Mouse (Mus musculus) lung, embryonic 15.5 days (tissue): ENCODE measurements at regions not wholly inside any gene's neighbourhood (a gene's known extent, or its start where the extent isn't known, plus 50 kb on each side); places are given as distances from the start of the nearest gene placed in this dataset.

Experiments
- ATAC-seq: fragments of 200-750 bp; cut with Nextera tagmentation; 2 replicates; pipeline ENCODE4 v1.8.0; 2017; ENCODE audit warnings: moderate number of reproducible peaks, borderline replicate concordance; ENCODE audit not compliant: low FRiP score, low TSS enrichment; ENCODE audit errors: extremely low read depth
- H3K27ac ChIP-seq: fragments of 300-500 bp; sonication (generic); 2 replicates; pipeline ENCODE4 v1.5.1; 2015; ENCODE audit warnings: moderate library complexity, mild to moderate bottlenecking, inconsistent platforms
- H3K27me3 ChIP-seq: fragments of 300-500 bp; sonication (generic); 2 replicates; pipeline ENCODE4 v1.6.1; 2015; ENCODE audit warnings: inconsistent platforms
- H3K36me3 ChIP-seq: fragments of 300-500 bp; sonication (generic); 2 replicates; pipeline ENCODE4 v1.6.1; 2015; ENCODE audit warnings: inconsistent platforms
- H3K4me1 ChIP-seq: fragments of 300-500 bp; sonication (generic); 2 replicates; pipeline ENCODE4 v1.6.1; 2015; ENCODE audit warnings: inconsistent platforms
- H3K4me2 ChIP-seq: fragments of 300-500 bp; sonication (generic); 2 replicates; pipeline ENCODE4 v1.6.1; 2015; ENCODE audit warnings: inconsistent platforms, mild to moderate bottlenecking, moderate library complexity
- H3K4me3 ChIP-seq: fragments of 300-500 bp; sonication (generic); 2 replicates; pipeline ENCODE4 v1.5.1; 2015; ENCODE audit warnings: mild to moderate bottlenecking, inconsistent platforms
- H3K9ac ChIP-seq: fragments of 300-500 bp; sonication (generic); 2 replicates; pipeline ENCODE4 v1.6.1; 2015; ENCODE audit warnings: inconsistent platforms
- H3K9me3 ChIP-seq: fragments of 300-500 bp; sonication (generic); 2 replicates; pipeline ENCODE4 v1.6.1; 2016; ENCODE audit warnings: inconsistent platforms
- whole genome bisulfite sequencing: fragments of 180-500 bp; shearing (Covaris S2); methylation state at CpG from one replicate; pipeline ENCODE4 v1.1.7; 2015; 5-methylcytosine and 5-hydroxymethylcytosine counted together

DNA sequence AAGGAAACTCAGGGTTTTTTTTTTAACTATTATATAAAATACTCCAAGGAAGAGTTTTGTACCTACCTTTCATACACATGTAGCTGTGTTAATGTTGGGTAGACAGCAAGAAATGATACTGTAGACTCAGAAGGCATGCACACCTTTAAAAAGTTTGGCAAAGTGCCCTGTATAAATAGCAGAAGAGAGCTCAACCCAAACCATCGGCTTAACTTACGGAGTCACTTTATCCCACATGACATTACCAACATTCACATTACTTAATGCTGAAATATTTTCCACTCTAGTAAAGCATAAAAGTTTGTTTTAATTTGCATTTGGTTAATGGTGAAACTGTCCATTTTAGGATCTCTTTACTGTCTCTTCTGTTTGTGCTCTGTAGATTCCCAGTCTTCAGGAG is 205.7 kb upstream of the Gas1 start:
- Histone ChIP-seq H3K9me3 (no peaks in the 10 kb centered on the region), H3K4me3 (no peak overlapping the region), H3K4me2 (no peak overlapping the region), H3K27me3 (no peaks in the 10 kb centered on the region), H3K9ac (no peak overlapping the region), H3K4me1 (no peaks in the 10 kb centered on the region), H3K36me3 (no peaks in the 10 kb centered on the region), H3K27ac (no peak overlapping the region)
- no peak for ATAC-seq
- 56% methylated on average over 2 of the region's 2 CpGs for WGBS

DNA sequence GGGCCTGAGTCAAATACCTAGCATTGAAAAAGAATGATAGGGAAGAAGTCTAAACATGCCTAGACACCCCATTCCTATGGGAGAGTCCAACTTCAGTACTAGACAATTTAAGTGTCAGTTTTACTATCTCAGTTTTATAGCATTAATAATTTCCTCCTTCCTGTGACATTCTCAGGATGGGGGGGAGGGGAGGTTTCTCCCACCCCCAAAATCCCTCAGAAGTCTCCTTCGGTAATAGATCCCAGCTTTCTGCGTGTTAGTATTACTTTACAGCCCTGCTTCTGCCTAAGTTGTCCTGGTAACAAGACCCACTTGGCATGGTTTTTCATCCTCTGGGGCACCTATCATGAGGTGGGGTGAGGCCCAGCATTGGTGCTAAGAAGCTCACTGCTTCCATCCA is 202.9 kb upstream of the Dapk1 start:
- Histone ChIP-seq H3K4me1 (no peaks in the 10 kb centered on the region), H3K27ac (no peak overlapping the region), H3K9ac (no peak overlapping the region), H3K36me3 (no peaks in the 10 kb centered on the region), H3K27me3 (no peaks in the 10 kb centered on the region), H3K4me3 (no peak overlapping the region), H3K9me3 (no peaks in the 10 kb centered on the region), H3K4me2 (no peak overlapping the region)
- ATAC-seq = no peak
- 87% methylated on average over 2 of the region's 2 CpGs for WGBS

DNA sequence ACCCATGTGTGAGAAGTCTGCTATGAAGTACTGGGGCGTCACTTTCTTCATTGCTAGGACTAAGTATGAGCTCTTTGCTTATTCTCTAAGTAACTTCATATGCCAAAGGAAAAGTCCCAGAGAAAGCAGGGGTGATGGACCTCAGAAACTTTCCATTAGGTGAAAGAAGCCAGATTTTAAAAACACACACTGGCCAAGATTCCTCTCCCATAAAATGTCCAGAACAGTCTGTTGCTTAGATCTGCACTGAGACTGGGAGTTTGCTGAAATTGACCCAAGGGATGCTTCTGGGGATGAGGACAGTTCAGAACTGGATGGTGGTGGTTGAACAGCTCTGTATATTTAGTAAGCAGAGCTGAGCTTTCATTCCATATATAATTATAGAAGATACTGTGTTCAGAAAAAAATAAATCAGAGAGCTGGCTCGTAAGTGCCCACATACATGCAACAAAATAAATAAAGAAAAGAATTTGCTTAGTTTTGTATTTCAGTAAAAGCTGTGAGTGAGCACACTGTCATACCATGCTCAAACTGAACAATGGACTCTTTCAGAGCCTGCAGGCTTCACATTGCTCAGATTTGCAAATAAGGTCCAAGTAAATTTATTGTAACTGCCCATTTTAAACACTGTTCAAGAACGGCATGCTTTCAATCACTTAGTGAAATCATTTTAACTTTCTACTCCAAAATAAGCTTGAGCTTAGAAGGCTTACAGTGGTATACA is 200.8 kb upstream of the Dapk1 start:
- Histone ChIP-seq H3K4me3 (no peak overlapping the region), H3K4me2 (no peak overlapping the region), H3K27ac (no peak overlapping the region), H3K4me1 (no peaks in the 10 kb centered on the region), H3K27me3 (no peaks in the 10 kb centered on the region), H3K9me3 (no peaks in the 10 kb centered on the region), H3K9ac (no peak overlapping the region), H3K36me3 (no peaks in the 10 kb centered on the region)
- ATAC-seq = no peak
- WGBS = 62% methylated on average over 3 of the region's 3 CpGs

DNA sequence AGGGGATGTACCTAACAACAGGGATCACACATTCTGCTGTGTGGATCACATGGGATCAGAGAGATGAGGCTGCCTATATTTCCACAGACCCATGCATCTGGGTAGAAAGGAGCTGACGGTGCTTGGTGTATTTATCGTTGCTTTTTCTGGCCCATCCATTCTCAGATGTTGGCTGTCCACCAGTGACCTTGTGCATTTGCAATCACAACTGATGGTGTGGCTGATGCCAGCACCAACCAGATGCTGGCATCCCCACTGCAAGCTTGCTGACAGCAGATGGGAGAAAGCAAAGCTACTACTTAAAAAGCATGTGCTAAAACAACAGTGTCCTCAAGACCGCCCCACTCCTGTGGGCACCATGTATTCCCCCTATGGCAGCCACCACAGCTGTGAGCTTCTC is 198.3 kb upstream of the Dapk1 start:
- WGBS = 84% methylated on average over 3 of the region's 3 CpGs
- ATAC-seq = no peak
- H3K27ac ChIP-seq = no peak overlapping the region
- no peaks in the 10 kb centered on the region for H3K9me3 ChIP-seq
- no peaks in the 10 kb centered on the region for H3K4me1 ChIP-seq
- no peak overlapping the region for H3K4me3 ChIP-seq
- no peaks in the 10 kb centered on the region for H3K27me3 ChIP-seq
- no peaks in the 10 kb centered on the region for H3K36me3 ChIP-seq
- H3K9ac ChIP-seq = no peak overlapping the region
- no peak overlapping the region for H3K4me2 ChIP-seq

DNA sequence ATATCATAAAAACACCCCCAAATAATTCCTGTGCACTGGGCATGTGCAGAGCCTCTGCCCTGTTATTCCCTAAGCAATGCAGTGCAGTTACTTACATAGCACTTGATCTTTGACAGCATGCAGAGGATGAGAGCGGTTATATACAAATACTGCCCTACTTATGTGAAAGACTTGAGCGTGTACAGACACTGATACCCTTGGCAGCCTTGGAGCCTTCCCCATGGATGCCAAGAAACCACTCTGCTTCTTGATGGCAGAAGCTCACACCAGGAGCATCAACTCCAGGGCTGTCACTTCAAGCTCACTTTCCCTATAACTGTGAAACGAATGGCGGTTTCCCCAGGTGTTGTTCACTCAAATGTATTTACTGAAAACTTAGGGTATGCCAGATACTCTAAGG is 194.4 kb upstream of the Dapk1 start:
- H3K4me3 ChIP-seq = no peak overlapping the region
- no peak overlapping the region for H3K27ac ChIP-seq
- WGBS = 73% methylated on average over 4 of the region's 4 CpGs
- no peak for ATAC-seq
- H3K27me3 ChIP-seq = no peaks in the 10 kb centered on the region
- H3K4me2 ChIP-seq = no peak overlapping the region
- no peaks in the 10 kb centered on the region for H3K36me3 ChIP-seq
- no peak overlapping the region for H3K9ac ChIP-seq
- H3K9me3 ChIP-seq = no peaks in the 10 kb centered on the region
- H3K4me1 ChIP-seq = no peaks in the 10 kb centered on the region

DNA sequence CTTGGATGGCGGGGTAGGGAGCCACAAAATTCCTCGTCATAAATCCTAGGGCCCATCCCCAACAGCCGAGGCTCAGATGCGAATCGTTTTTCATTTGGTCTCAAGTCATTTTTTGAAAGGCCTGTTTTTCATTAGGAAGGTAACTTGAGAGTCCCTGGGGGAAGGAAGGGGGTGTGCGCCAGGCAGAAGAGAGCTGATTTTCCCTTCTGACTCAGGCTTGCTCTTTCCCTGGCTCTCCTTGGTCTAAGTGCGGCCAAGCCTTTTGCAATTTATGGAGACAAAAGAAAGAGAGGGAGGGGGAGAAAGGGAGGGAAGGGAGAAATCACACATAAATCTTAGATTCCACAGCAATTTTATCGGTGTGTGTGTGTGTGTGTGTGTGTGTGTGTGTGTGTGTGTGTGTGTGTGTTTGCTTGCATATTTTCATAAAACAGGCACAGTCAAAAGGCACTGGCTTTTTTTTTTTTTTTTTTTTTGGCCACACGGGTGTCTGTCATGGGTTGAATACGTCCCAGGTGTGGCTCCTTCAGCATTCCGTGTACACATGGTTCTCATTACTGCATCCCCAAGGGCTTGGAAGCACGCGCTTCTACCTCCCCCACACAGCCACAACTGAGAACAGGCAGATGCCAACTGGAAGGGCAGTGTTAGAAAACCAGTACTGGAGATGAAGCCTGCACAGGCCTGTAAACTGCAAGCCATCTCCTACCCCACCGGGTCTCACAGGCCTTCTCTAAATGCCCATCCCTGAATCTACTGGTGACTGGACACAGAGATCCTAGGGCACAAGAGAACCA is 191.8 kb upstream of the Dapk1 start:
- Histone ChIP-seq H3K4me2 (no peak overlapping the region), H3K4me1 (no peaks in the 10 kb centered on the region), H3K36me3 (no peaks in the 10 kb centered on the region), H3K4me3 (no peak overlapping the region), H3K27me3 (no peaks in the 10 kb centered on the region), H3K9ac (no peak overlapping the region), H3K27ac (no peak overlapping the region), H3K9me3 (no peaks in the 10 kb centered on the region)
- ATAC-seq = no peak
- whole genome bisulfite sequencing = 65% methylated on average over 14 of the region's 14 CpGs

DNA sequence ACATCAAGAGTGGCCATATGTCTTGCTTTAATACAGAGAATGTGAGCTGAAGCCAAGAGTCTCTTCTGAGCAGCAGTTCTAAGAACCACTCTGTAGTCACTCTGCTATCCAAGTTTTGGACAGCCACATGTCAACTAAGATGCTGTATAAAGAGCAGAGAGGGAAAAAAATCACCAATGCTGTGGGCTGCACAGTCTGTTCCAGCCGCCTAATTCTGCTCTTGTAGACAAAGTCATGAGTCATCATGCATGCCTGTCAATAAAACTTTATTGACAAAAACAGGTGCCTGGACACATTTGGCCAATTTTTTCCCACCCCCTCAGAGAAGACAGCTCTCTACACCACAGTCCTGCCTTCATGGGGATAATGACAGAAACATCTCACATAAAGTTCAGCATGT is 185.7 kb upstream of the Dapk1 start:
- 74% methylated on average over 1 of the region's 1 CpGs for WGBS
- H3K27me3 ChIP-seq = no peaks in the 10 kb centered on the region
- no peak overlapping the region for H3K4me2 ChIP-seq
- H3K36me3 ChIP-seq = no peaks in the 10 kb centered on the region
- H3K4me3 ChIP-seq = no peak overlapping the region
- peaks cover 4% of the 10 kb centered on the region; the same call in 1 of the 2 replicates for H3K4me1 ChIP-seq
- ATAC-seq = no peak
- H3K9ac ChIP-seq = no peak overlapping the region
- no peak overlapping the region for H3K27ac ChIP-seq
- no peaks in the 10 kb centered on the region for H3K9me3 ChIP-seq

DNA sequence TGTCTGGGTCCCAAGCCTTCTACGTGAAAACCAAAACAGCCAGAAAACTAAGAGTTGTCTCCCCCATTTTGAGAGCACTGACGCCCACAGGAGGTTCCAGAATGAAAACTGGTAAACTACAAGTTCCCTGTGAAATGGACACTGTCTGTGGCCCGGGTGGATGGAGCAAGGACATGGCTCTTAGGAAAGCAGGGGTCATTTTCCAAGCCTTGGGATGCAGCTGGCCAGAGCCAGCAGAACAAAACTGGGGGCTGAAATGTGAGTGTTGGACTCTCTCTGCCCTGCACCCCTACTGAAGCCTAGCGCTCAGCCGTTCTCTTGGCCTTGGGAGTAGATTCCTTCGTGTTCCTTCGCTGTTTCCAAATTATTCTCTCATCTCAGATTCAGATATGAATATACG is 184.7 kb upstream of the Dapk1 start:
- H3K27ac ChIP-seq = no peak overlapping the region

DNA sequence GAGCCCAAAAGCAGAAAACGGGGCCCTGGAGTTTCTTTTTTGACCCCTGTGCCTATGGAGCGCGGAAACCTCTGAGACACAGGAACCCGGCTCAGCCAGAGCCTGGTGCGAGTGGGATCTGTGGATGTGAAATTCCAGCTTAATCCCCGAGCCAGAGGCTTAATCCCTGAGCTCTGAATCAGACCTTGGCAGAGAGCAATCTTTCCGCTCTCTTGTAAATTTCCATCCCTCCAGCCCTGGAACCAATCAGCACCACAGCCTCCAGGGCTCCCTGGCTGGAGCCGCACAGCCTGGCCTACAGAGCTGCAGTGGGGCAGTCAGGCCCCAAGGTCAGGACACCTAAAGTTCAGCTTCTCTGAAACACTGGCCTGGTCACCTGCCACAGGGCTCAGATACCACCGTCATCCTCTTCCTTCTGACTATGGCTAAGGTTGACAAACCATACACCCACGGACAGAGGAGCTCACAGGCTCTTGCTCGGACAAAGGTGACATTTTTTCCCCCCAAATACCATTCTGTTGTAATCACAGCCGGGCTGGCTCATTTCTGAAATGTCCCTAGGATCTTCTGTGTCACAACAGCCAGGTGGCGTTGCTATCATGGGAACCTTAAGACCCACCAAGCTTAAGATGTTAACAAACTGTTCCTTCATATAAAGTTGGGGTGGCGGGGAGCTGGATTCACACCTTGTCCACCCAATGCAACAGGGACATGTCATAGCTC is 184.2 kb upstream of the Dapk1 start:
- H3K4me3 ChIP-seq = no peak overlapping the region
- ATAC-seq = no peak
- H3K9ac ChIP-seq = no peak overlapping the region
- WGBS = 82% methylated on average over 14 of the region's 14 CpGs
- peaks cover 9% of the 10 kb centered on the region; the same call in 1 of the 2 replicates for H3K4me1 ChIP-seq
- no peaks in the 10 kb centered on the region for H3K9me3 ChIP-seq
- no peaks in the 10 kb centered on the region for H3K27me3 ChIP-seq
- no peak overlapping the region for H3K27ac ChIP-seq
- no peaks in the 10 kb centered on the region for H3K36me3 ChIP-seq
- no peak overlapping the region for H3K4me2 ChIP-seq

More for the DNA sequence above, 184.7 kb upstream of the Dapk1 start:
- WGBS = 82% methylated on average over 8 of the region's 8 CpGs
- no peak for ATAC-seq
- H3K9ac ChIP-seq = no peak overlapping the region
- H3K4me1 ChIP-seq = peaks cover 9% of the 10 kb centered on the region; the same call in 1 of the 2 replicates
- H3K4me3 ChIP-seq = no peak overlapping the region
- H3K4me2 ChIP-seq = no peak overlapping the region
- no peaks in the 10 kb centered on the region for H3K36me3 ChIP-seq
- H3K27me3 ChIP-seq = no peaks in the 10 kb centered on the region
- H3K9me3 ChIP-seq = no peaks in the 10 kb centered on the region

DNA sequence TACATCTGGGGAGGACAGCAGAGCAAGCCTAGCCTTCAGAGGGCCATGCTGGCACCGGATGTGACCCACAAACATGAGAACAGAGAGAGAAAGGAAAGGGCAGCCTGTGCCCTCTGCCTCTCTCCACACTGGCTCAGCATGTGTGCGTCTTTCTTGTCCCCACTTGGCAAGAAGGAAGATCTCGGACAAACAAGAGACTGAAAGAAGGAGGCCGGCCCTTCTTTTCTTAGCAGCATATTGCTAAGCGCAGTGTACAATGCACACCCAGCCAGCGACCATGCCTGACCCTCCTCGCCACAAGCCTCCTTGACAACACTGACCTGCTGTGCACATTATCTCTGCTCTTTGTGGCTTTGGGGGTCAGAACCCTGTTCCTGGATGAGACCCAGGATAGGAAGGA is 181.4 kb upstream of the Dapk1 start:
- H3K36me3 ChIP-seq = no peaks in the 10 kb centered on the region
- H3K27me3 ChIP-seq = no peaks in the 10 kb centered on the region
- no peaks in the 10 kb centered on the region for H3K9me3 ChIP-seq
- no peak overlapping the region for H3K4me2 ChIP-seq
- no peak overlapping the region for H3K9ac ChIP-seq
- H3K27ac ChIP-seq = no peak overlapping the region
- WGBS = 64% methylated on average over 7 of the region's 7 CpGs
- no peak for ATAC-seq
- H3K4me3 ChIP-seq = no peak overlapping the region
- H3K4me1 ChIP-seq = peaks cover 9% of the 10 kb centered on the region; the same call in 1 of the 2 replicates

DNA sequence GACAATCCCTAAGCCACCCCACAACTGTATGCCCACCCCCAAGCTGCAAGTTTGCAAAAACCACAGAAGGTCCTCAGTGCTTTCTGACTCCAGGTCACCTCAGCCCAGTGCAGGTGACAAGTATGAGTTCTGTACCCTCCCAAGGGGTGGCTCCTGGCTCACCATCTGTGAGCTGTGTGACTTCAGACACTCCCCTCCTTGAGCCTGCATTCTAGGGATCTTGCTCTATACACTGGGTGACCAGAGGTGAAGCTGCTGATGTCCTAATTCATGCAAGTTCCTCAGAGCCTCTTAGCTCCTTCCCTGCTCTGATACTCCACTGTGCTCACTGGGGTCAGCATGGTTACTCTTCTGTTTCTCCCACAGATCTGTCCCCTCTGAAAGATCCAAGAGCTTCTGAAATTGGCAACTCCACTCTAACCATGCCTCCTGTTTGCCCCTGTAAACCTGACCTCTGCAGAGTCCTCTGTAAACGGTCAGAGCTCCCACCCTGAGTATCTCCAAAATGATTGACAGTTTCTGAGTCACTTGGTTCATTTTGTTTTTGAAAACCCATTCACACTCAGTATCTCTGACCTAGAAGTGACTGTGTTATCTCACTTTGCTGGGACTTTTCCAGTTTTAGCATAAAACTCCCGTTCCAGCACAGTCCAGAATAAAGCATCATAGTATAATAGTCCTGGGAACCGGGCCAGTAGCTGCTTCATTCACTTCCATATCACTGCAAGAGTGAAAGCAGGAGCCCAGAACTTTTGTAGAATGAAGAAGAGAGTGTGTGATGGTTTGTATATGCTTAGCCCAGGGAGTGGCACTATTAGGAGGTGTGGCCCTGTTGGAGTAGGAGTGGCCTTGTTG is 180.7 kb upstream of the Dapk1 start:
- peaks cover 9% of the 10 kb centered on the region; the same call in 1 of the 2 replicates for H3K4me1 ChIP-seq
- no peaks in the 10 kb centered on the region for H3K36me3 ChIP-seq
- no peak overlapping the region for H3K4me2 ChIP-seq
- peak; percentile 70 for ATAC-seq
- peak overlapping the region; percentile 6; the same call in 1 of the 2 replicates for H3K27ac ChIP-seq
- H3K27me3 ChIP-seq = no peaks in the 10 kb centered on the region
- H3K4me3 ChIP-seq = no peak overlapping the region
- no peak overlapping the region for H3K9ac ChIP-seq
- 22% methylated on average over 3 of the region's 3 CpGs for WGBS
- H3K9me3 ChIP-seq = no peaks in the 10 kb centered on the region
